Mouse (Mus musculus): ENCODE measurements around the gene Scn2b. TPM values are rescaled to one million over a fixed set of nuclear protein-coding genes. Genes with fewer than 3 reads are reported as not detected.

The Scn2b gene
- 10 to 100 TPM; 17.9 to 19.4 TPM for total RNA-seq (2021)

GRCm38 (mm10) chr9:45117741-45118431, at the start of gene Scn2b:
Gene Scn2b, plus strand, starts transcription at chr9:45117782.
- DNase-seq, result peak; percentile 15
- intact Hi-C loops (cut with DNase I), result no loop called here

GRCm38 (mm10) chr9:45071800-45072199, 45.8 kb upstream of the Scn2b start:
- DNase-seq, result no peak
- intact Hi-C loops (cut with DNase I), result no loop called here

- DNase-seq, result no peak
- intact Hi-C loops (cut with DNase I), result no loop called here
Observed at GRCm38 (mm10) chr9:45077859-45078258, 39.7 kb upstream of the Scn2b start.

GRCm38 (mm10) chr9:45079011-45079410, 38.6 kb upstream of the Scn2b start, which contains the start of gene Jaml:
Gene Jaml, plus strand, starts transcription at chr9:45079183.
- intact Hi-C loops (cut with DNase I), result no loop called here
- no peak for DNase-seq

- intact Hi-C loops (cut with DNase I), result no loop called here
- no peak for DNase-seq
Observed at GRCm38 (mm10) chr9:45083132-45083531, 34.5 kb upstream of the Scn2b start.

GRCm38 (mm10) chr9:45084556-45084955, 33.0 kb upstream of the Scn2b start:
- intact Hi-C loops (cut with DNase I), result no loop called here
- no peak for DNase-seq

DNA sequence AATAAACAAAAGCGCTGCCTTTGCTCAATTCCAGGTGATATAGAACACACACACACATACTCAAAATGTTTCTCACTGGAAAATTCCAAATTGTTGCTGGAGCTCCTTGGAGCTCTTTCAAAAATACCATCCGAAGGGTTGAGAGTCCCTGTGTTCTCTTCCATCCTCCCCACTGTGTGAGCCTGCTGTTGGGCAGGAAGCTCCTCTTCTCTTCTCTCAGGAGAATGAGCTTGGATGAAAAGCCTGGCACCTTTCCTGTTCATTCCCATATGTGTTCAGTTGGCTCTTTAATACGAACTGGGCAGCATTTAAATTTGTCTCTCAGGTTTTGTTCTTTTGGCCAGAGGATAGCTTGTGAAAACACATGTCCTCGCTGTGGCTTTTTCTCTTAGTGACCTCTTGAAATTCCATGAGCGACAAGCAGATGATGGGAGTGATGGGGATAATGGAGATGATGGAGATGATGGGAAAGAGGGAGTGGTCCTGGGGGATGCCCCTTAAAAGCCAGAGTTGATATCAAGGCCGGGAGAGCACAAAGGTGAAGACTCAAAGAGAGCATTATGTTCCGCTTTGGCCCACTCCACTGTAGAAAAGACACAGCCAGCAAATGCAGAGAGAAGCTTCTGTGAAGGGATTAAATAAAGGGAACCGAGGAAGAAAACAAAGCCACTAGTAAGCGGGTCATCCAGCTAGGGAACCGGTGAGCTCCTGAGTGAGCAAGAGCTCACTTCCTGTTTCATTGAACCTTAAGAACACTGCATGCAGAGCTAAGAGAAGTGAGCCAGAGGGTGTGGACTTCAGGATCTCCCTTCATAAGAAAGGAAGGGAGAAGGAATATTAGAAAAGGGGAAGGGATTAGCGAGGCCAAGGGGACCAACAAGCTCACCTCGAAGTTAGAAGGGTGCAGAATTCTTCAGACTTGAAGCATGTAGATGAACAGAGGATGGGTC, 31.6 kb upstream of the Scn2b start:
- intact Hi-C loops (cut with DNase I), result no loop called here
- DNase-seq, result peak; percentile 6

GRCm38 (mm10) chr9:45088040-45088439, 29.5 kb upstream of the Scn2b start:
- no peak for DNase-seq
- intact Hi-C loops (cut with DNase I), result no loop called here

DNA sequence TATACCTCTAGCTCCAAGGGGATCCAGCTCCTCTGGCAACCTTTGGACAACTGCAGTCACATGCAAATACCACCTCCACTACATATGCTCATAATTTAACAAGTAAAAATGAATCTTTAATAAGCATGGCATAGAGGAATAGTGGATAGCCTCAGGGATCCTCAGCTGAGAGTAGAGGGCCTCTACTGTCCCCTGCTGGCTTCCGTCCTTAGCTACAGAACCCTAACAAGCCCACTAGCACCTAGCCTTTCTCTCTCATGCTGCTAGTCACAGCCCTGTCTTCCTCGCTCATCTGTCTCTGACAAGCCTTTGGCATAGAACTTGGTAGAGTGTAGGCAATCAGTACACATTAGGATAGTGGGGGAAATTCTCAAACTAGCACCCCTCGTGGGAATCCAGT, 26.8 kb upstream of the Scn2b start:
- intact Hi-C loops (cut with DNase I), result no loop called here

GRCm38 (mm10) chr9:45092641-45093040, 24.9 kb upstream of the Scn2b start:
- no peak for DNase-seq

More for the DNA sequence above, 26.8 kb upstream of the Scn2b start:
- DNase-seq, result no peak

GRCm38 (mm10) chr9:45095149-45095937, 22.2 kb upstream of the Scn2b start:
- DNase-seq, result no peak
- intact Hi-C loops (cut with DNase I), result no loop called here

More at GRCm38 (mm10) chr9:45092641-45093040, 24.9 kb upstream of the Scn2b start:
- intact Hi-C loops (cut with DNase I), result no loop called here

GRCm38 (mm10) chr9:45097877-45098276, 19.7 kb upstream of the Scn2b start:
- no peak for DNase-seq
- intact Hi-C loops (cut with DNase I), result no loop called here

- DNase-seq, result no peak
- intact Hi-C loops (cut with DNase I), result no loop called here
Observed at GRCm38 (mm10) chr9:45098426-45098825, 19.2 kb upstream of the Scn2b start.

DNA sequence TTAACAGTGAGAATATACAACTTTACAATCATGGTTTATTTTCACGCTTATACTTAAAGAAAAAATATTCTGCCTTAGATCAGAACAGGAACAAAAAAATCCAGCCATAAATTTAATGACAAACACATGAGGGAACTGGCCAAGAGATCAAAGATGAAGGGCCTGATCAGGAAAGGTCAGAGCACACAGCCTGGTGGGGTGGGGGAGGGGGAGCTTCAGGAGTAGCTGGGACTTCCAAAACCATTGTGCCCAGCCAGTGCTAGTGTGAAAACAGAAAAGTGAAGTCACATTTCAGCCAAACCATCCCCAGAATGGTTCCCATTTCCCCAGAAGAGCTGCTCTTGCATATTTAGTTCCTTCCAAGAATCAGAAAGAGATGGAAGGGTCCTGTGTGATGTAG, 15.1 kb upstream of the Scn2b start:
- intact Hi-C loops (cut with DNase I), result no loop called here
- no peak for DNase-seq

DNA sequence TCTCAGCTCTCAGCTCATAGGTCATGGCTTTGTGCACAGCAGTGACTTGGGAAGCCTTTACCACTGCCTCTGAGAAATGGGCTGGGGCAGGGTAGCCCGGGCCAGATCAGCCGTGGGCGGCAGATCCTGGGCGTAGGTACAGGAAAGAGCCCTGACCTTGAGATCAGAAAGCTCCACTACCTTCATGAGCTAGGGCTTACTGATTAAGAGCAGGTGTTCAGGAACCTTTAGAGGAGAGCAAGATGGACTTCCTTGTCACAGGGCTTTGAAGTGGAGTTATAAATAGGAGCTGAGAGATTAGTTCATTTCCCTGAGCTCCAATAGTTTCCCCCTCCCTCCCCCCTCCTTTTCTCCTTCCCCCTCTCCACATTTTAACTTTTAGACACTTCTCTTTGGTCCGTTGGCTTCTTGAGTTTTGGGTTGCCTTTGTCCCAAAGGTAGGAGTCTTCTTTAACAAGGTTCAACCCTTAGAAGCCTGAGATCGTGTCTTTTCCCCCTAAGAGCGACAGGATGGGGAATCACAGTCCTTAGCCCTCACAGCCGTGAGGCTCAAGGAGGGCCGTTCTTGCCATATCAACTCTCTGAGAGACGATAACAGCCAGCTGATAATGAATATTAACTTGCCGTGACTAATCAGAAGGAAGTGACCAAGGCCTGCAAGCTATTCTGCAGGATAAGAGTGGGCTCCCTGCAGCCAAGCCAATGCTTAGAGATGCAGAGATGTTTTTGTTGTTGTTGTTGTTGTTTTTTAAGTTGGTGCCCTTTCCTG, 14.2 kb upstream of the Scn2b start:
- no peak for DNase-seq
- intact Hi-C loops (cut with DNase I), result no loop called here

GRCm38 (mm10) chr9:45105596-45106374, 11.8 kb upstream of the Scn2b start:
- intact Hi-C loops (cut with DNase I), result no loop called here
- no peak for DNase-seq

GRCm38 (mm10) chr9:45115706-45116105, 1.9 kb upstream of the Scn2b start:
- peak; percentile 60 for DNase-seq
- intact Hi-C loops (cut with DNase I), result no loop called here

DNA sequence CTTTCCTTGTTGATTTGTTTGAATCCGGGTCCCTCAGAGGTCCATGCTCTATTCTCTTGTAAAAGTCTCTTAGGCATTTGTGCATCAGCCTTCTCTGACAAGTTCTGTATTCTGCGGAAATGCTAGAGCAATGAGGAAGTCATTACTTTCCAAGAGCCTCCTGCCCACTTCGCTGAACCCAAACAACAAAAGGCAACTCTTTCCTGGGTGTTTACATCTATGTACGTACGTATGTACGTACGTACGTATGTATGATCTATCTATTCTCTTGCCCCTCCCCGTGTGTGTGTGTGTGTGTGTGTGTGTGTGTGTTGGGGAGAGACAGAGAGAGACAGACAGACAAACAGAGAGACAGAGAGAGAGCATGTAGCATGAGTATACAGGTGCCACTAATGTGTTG, 763 bp upstream of the Scn2b start:
- intact Hi-C loops (cut with DNase I), result no loop called here
- no peak for DNase-seq

DNA sequence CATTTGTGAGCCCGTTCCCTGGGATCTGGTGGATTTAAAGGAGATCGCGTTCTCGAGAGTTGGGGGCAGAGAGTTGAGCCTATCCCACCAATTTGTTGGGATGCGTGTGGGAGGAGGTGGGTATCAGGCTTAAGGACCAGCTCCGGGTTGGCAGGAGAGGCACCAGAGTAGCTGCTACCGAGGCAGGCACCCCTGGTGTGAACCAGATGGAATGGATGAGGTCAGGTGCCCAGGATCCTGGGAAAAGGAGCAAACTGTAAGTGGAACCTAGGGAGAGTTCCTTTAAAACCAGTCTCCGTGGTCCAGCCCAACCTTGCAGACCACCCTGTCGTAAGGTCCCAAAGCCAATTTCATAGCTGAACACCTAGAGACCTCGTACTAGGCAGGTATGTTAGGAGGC, 970 bp downstream of the Scn2b start:
- intact Hi-C loops (cut with DNase I), result no loop called here
- DNase-seq, result peak; percentile 41
